Mouse (Mus musculus): ENCODE measurements at regions not wholly inside any gene's neighbourhood (a gene's known extent, or its start where the extent isn't known, plus 50 kb on each side); places are given as distances from the start of the nearest gene placed in this dataset.

DNA sequence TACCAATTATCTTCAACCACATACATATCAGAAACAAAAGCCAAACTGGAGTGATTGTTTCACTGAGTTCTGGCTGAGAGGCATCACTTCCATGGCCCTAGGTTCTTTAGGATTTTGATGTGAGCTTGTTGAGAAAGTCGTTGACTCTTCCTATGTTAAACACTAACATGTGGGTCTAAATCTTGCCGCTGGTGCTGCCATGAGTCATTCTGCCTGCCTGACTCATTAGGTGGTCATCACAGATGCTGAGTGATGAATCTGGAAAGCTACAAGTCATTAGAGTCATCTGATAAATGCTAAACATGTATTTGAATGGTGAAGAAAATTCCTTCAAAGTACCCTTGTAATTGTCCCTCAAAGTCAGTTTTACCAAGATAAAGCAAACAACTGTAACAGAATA is 60.4 kb upstream of the Tac1 start:
- Histone ChIP-seq H3K9me3 (no peaks in the 10 kb centered on the region), H3K27me3 (replicated peaks) (no peaks in the 10 kb centered on the region), H3K9ac (no peak overlapping the region), H3K4me2 (no peak overlapping the region), H3K27ac (no peak overlapping the region), H3K4me3 (no peak overlapping the region), H3K36me3 (replicated peaks) (no peaks in the 10 kb centered on the region), H3K4me1 (no peaks in the 10 kb centered on the region)
- WGBS: 83% methylated on average over 2 of the region's 2 CpGs
- no peak for ATAC-seq (replicated peaks)

DNA sequence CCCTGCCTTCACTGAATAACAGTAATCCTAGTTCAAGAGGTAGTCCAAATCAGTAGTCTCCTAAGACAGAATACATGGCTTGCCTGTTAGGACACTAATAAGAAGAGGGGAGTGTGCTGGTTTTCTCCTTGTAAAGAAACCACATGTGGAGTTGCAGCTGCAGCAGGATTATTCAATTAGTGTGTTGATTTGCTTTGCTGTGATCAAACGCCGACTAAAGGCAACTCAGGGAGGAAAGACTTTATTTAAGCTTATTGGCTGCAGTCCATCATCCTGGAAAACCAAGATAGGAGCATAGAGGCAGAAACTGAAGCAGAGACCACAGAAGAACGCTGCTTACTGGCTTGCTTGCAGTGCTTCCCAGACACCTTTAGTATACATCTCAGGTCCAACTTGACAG is 57.9 kb upstream of the Tac1 start:
- 34% methylated on average over 3 of the region's 3 CpGs for WGBS
- Histone ChIP-seq H3K27ac (no peak overlapping the region), H3K36me3 (replicated peaks) (no peaks in the 10 kb centered on the region), H3K9me3 (no peaks in the 10 kb centered on the region), H3K27me3 (replicated peaks) (no peaks in the 10 kb centered on the region), H3K9ac (no peak overlapping the region), H3K4me1 (no peaks in the 10 kb centered on the region), H3K4me3 (no peak overlapping the region), H3K4me2 (no peak overlapping the region)
- ATAC-seq (replicated peaks): no peak

All from midbrain, embryonic 15.5 days (tissue).